Mouse (Mus musculus) yolk sac, embryonic 10.5 days (tissue): Measurements from ENCODE around the gene Smoc1.

Source experiments
- DNase-seq: peaks from one replicate; pipeline ENCODE4 v3.0.0-alpha.2; 2017; ENCODE audit warnings: low spot score

Gene Smoc1

GRCm38 (mm10) chr12:81225966-81226577 is 199.5 kb downstream of the Smoc1 start:
- DNase-seq = no peak

DNA sequence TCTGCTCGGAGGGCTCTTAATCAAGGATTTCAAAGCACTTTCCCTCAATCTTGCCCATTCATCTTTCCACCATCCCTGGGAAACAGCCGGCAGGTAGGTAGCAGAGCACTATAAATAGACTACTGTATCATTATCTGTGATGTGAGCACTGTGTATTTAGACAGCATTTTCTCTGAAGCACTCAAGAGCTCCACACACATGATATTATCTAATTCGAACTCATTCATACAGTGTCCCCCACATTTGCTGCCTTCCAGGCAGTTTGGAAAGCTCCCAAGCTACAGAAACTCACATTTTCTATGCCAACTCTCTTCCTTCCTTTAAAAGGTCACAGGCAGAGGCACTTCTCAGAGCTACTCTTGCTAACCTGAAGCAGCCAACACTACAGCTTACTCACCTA is 200.0 kb downstream of the Smoc1 start:
- DNase-seq = no peak

- DNase-seq = no peak
Measured at GRCm38 (mm10) chr12:81227767-81228460, 201.3 kb downstream of the Smoc1 start.

- no peak for DNase-seq
Measured at GRCm38 (mm10) chr12:81233746-81234380, 207.3 kb downstream of the Smoc1 start.

GRCm38 (mm10) chr12:81235456-81236330 is 209.1 kb downstream of the Smoc1 start:
- DNase-seq = no peak
